Mouse (Mus musculus) forelimb bud, embryonic 11.5 days (tissue): Measurements from ENCODE around the gene Il12rb1.
A peak's percentile ranks its signal among the peaks of the same experiment; 100 is the strongest.

ENCODE experiments used
- DNase-seq: peaks from one replicate; pipeline ENCODE4 v3.0.0-alpha.2; 2012; ENCODE audit warnings: low read depth, low spot score

Il12rb1 gene

DNA sequence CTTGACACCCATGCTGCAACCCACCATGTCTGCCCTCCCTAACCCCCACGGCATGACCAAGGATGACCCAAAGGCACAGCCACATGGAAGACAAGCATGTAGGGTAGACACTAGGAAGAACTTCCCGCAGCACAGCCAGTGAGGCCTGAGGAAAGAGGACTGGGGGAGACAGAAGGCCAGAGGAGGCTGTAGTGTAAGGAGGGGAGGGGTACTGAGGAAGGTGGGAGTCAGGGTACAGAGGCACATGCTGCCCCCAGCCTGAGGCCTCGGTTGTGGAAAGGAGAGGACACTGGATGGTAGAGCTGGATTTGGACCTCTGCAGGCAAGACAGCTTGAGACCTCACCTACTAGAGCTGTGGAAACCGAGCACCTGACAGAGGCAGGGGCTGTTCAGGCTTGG lies 42.7 kb downstream of the Il12rb1 start:
- no peak for DNase-seq

GRCm38 (mm10) chr8:70851837-70852236 lies 43.6 kb downstream of the Il12rb1 start:
- DNase-seq, result no peak

GRCm38 (mm10) chr8:70852595-70853231 lies 44.5 kb downstream of the Il12rb1 start:
- DNase-seq, result no peak

- DNase-seq, result no peak
Measured at GRCm38 (mm10) chr8:70853863-70854262, 45.6 kb downstream of the Il12rb1 start.

GRCm38 (mm10) chr8:70856028-70856427 lies 47.8 kb downstream of the Il12rb1 start:
- no peak for DNase-seq

DNA sequence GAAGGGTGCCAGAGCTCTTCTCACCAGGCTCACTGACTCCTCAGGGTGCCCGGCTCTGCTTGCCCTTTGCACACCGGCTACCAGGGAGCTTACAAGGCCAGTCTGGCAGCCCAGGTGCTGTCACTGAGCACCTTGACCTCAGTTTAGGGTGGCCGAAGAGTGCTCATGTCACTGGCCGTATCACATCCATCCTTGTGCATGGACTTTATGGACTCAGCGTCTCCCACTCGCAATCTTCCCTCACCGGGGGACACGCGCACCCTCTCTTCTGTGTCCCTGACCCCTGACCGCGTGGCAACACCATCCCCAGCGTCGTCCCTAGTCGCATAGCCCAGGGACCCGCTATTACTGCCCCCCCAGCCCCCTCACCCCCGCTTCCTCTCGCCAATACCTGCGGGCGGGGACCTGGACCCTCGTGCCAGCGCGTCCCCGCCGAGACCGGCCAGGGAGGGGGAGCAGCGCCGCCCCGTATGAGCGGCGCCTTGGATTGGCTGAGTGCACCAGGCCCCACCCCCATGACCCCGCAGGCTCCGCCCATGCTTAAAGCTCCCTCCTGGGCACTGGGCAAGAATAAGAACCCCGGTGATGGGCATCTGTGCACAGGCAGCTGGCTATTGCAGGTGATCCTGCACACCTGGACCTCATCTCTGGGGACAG lies 48.4 kb downstream of the Il12rb1 start:
- peak; percentile 58 for DNase-seq

DNA sequence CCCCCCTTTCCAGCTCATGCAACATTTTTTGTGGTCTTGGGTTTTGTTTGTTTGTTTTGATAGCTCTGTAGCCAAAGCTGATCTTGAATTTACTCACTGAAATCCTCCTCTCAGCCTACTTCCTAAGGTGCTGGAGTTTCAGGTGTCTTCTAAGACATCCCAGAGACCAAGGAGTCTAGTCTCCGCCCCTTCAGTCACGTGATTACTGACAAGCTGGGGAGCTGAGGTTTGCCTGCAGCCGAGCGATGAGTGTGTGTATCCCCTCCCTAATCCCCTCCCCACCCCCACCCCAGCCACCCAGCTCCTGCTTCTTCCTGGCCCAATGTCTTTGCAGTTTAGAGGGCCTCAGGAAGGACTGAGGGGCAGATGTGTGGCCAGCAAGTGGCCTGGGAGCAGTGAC lies 49.3 kb downstream of the Il12rb1 start:
- DNase-seq, result no peak

GRCm38 (mm10) chr8:70862824-70863641 lies 54.8 kb downstream of the Il12rb1 start, which contains the start of gene Kcnn1:
TSS of gene Kcnn1 (minus strand) at chr8:70863258.
- DNase-seq, result peak; percentile 57

GRCm38 (mm10) chr8:70863956-70864711 lies 55.9 kb downstream of the Il12rb1 start:
- no peak for DNase-seq

GRCm38 (mm10) chr8:70864712-70865221 lies 56.5 kb downstream of the Il12rb1 start:
- DNase-seq, result peak; percentile 47

- DNase-seq, result peak; percentile 100
Measured at GRCm38 (mm10) chr8:70865350-70866000, 57.2 kb downstream of the Il12rb1 start.

DNA sequence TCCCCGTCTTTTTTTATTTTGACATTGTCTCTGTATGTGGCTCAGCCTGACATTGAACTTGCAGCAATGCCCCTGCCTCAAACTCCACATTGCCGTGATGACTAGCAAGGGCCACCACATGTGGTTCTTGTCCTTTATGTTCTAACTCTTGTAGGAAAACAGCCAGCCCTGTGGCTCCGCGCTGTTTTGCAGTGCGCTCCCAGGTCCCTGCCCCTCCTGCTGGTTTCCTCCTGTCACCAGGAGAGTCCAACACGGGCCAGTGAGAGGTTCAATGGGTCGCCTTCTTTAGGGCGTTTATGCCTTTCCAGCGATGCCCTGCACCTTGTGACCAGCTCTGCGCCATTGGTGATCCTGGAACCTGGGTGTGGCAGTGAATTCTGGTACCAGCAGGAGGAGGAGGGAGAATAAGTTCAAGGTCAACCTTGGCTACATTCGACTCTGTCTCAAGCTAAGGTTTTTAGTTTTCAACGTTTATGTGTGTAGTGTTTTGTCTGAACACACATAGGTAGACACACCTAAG lies 57.8 kb downstream of the Il12rb1 start:
- DNase-seq, result no peak

DNA sequence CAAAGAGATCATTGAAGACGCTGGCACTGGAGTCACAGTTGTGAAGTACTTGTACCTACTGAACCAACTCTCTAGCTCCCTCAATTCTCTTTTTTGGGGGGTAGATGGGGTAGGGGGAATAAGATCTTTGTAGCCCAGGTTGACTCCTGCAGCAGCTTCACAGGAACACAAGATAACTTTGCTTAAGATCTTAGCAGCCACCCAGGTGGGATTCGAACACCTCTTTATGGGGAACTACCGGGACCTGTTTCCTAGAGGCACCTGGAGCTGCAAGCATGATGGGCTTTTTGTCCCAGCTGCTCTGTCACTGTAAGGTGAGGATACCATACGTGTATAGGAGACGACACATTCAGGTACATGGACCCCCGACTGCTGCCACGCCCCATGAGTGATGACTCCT lies 58.3 kb downstream of the Il12rb1 start:
- no peak for DNase-seq

GRCm38 (mm10) chr8:70868559-70869198 lies 60.4 kb downstream of the Il12rb1 start:
- DNase-seq, result peak; percentile 56

DNA sequence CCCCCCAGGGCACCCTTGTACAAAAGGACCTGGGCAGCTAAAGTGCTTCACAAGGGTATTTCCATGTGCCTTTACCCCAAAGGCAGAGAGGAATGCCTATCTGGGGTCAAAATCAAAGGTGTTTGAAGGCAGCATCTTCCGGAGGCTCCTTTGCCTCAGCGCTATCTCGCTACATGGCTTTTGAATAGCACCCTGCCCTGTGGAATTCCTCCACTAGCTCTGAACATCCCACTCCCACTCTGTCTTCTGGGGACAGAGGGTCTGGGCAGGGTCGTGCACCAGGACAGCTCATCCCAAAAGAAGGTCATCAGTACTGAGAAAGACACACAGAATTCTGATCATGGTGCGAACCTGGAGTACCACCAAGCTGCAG lies 60.9 kb downstream of the Il12rb1 start:
- DNase-seq, result no peak

DNA sequence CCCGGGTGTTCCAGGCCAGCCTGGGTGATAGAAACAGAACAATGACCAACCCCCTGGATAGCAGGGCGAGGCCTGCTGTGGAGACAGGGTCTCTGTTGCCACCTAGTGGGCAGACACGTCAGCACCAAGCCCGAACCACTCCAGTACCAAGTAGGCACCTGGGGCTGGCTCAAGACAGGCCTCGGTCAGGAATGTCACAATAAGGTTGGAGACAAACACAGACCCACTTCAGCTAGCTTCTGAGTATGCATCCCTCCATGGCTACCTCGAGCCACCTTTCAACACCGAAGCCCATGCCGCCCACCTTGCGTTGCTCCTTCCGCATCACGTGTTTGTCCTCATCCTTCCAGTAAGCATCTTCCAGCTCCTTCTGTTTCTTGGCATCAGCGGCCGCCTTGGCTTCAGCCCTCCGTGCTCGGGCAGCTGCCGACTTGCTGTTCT lies 61.4 kb downstream of the Il12rb1 start:
- DNase-seq, result peak; percentile 84
